Mouse (Mus musculus): ENCODE results near the gene Vpreb2. TPM values are rescaled to one million over a fixed set of nuclear protein-coding genes. Genes with fewer than 3 reads are reported as not detected.
"Not testable (repeated sequence)": the region's sequence is repeated elsewhere in the genome, so short reads cannot be mapped to it uniquely, and the experiment has no call there.

The Vpreb2 gene
- polyA plus RNA-seq, 1 experiment from 2014 or later: not detected

GRCm38 (mm10) chr16:18011101-18011500 lies 30.9 kb downstream of the Vpreb2 start:
- 74% methylated on average over 6 of the region's 6 CpGs for WGBS
- Histone ChIP-seq H3K4me2 (ENCODE audit: low read length) (no peak overlapping the region), H3K27me3 (ENCODE audit: control insufficient read depth, insufficient read depth, low read length) (no peaks in the 10 kb centered on the region), H3K9ac (replicated peaks; ENCODE audit: low read length) (no peak overlapping the region), H3K27ac (replicated peaks; ENCODE audit: low read depth, low read length) (no peak overlapping the region), H3K4me1 (ENCODE audit: control insufficient read depth, insufficient read depth, low read length) (no peaks in the 10 kb centered on the region), H3K4me3 (replicated peaks; ENCODE audit: low read depth, low read length) (no peak overlapping the region), H3K9me3 (ENCODE audit: control insufficient read depth, low read length) (no peaks in the 10 kb centered on the region), H3K36me3 (ENCODE audit: control insufficient read depth, insufficient read depth, low read length) (no peaks in the 10 kb centered on the region)
- ATAC-seq (ENCODE audit: low FRiP score, low TSS enrichment) (no peak), DNase-seq (no peak)

GRCm38 (mm10) chr16:18016482-18016881 lies 36.3 kb downstream of the Vpreb2 start:
- 64% methylated on average over 4 of the region's 4 CpGs for WGBS
- H3K9ac ChIP-seq (replicated peaks; ENCODE audit: low read length); H3K4me1 ChIP-seq (ENCODE audit: control insufficient read depth, insufficient read depth, low read length); H3K27me3 ChIP-seq (ENCODE audit: control insufficient read depth, insufficient read depth, low read length); ATAC-seq (ENCODE audit: low FRiP score, low TSS enrichment); H3K4me2 ChIP-seq (ENCODE audit: low read length); H3K36me3 ChIP-seq (ENCODE audit: control insufficient read depth, insufficient read depth, low read length); H3K4me3 ChIP-seq (replicated peaks; ENCODE audit: low read depth, low read length); DNase-seq; H3K27ac ChIP-seq (replicated peaks; ENCODE audit: low read depth, low read length); H3K9me3 ChIP-seq (ENCODE audit: control insufficient read depth, low read length): not testable (repeated sequence)

- no peak for DNase-seq
- Histone ChIP-seq H3K9ac (replicated peaks; ENCODE audit: low read length) (no peak overlapping the region), H3K4me2 (ENCODE audit: low read length) (no peak overlapping the region), H3K4me1 (ENCODE audit: control insufficient read depth, insufficient read depth, low read length) (no peaks in the 10 kb centered on the region), H3K4me3 (replicated peaks; ENCODE audit: low read depth, low read length) (no peak overlapping the region), H3K27ac (replicated peaks; ENCODE audit: low read depth, low read length) (no peak overlapping the region), H3K27me3 (ENCODE audit: control insufficient read depth, insufficient read depth, low read length) (no peaks in the 10 kb centered on the region), H3K9me3 (ENCODE audit: control insufficient read depth, low read length) (no peaks in the 10 kb centered on the region), H3K36me3 (ENCODE audit: control insufficient read depth, insufficient read depth, low read length) (no peaks in the 10 kb centered on the region)
- no peak for ATAC-seq (ENCODE audit: low FRiP score, low TSS enrichment)
- 82% methylated on average over 8 of the region's 8 CpGs for WGBS
Observed at GRCm38 (mm10) chr16:18022780-18023557, 42.7 kb downstream of the Vpreb2 start.

GRCm38 (mm10) chr16:18027371-18027770 lies 47.1 kb downstream of the Vpreb2 start:
- H3K27ac ChIP-seq (replicated peaks; ENCODE audit: low read depth, low read length): no peak overlapping the region
- H3K4me1 ChIP-seq (ENCODE audit: control insufficient read depth, insufficient read depth, low read length): no peaks in the 10 kb centered on the region
- no peak overlapping the region for H3K9ac ChIP-seq (replicated peaks; ENCODE audit: low read length)
- no peaks in the 10 kb centered on the region for H3K27me3 ChIP-seq (ENCODE audit: control insufficient read depth, insufficient read depth, low read length)
- H3K4me3 ChIP-seq (replicated peaks; ENCODE audit: low read depth, low read length): no peak overlapping the region
- H3K9me3 ChIP-seq (ENCODE audit: control insufficient read depth, low read length): no peaks in the 10 kb centered on the region
- DNase-seq (no peak), ATAC-seq (ENCODE audit: low FRiP score, low TSS enrichment) (no peak)
- H3K4me2 ChIP-seq (ENCODE audit: low read length): no peak overlapping the region
- 63% methylated on average over 2 of the region's 2 CpGs for WGBS
- H3K36me3 ChIP-seq (ENCODE audit: control insufficient read depth, insufficient read depth, low read length): no peaks in the 10 kb centered on the region

Other genes starting within 250 kb of the Vpreb2 start
- 37.2 and 39.8 TPM in 2 replicates for gene Med15, start 247.5 kb upstream of the Vpreb2 start, polyA plus RNA-seq (2014; fragmentation: Nextera tagmentation; extraction: Ambion mirVana)
- 75.5 and 75.6 TPM in 2 replicates for gene Klhl22, start 220.8 kb upstream of the Vpreb2 start, polyA plus RNA-seq (2014; fragmentation: Nextera tagmentation; extraction: Ambion mirVana)
- 0.55 and 1.0 TPM in 2 replicates for gene Scarf2, start 183.1 kb upstream of the Vpreb2 start, polyA plus RNA-seq (2014; fragmentation: Nextera tagmentation; extraction: Ambion mirVana)
- 2.4 and 5.3 TPM in 2 replicates for gene B830017H08Rik, start 147.3 kb upstream of the Vpreb2 start, polyA plus RNA-seq (2014; fragmentation: Nextera tagmentation; extraction: Ambion mirVana)
- gene Car15, start 142.1 kb upstream of the Vpreb2 start, polyA plus RNA-seq (2014; fragmentation: Nextera tagmentation; extraction: Ambion mirVana): 3.8 and 3.9 TPM in 2 replicates
- 0.54 and 0.55 TPM in 2 replicates for gene Gm20518, start 88.8 kb upstream of the Vpreb2 start, polyA plus RNA-seq (2014; fragmentation: Nextera tagmentation; extraction: Ambion mirVana)
- gene Tssk1, start 86.2 kb upstream of the Vpreb2 start, polyA plus RNA-seq (2014; fragmentation: Nextera tagmentation; extraction: Ambion mirVana): 0.08 and 0.09 TPM in 2 replicates
- 104 and 108 TPM in 2 replicates for gene Dgcr2, start 81.9 kb upstream of the Vpreb2 start, polyA plus RNA-seq (2014; fragmentation: Nextera tagmentation; extraction: Ambion mirVana)
- not detected in 2 replicates for gene Tssk2, start 81.8 kb upstream of the Vpreb2 start, polyA plus RNA-seq (2014; fragmentation: Nextera tagmentation; extraction: Ambion mirVana)
- 44.1 and 44.6 TPM in 2 replicates for gene Ess2, start 69.1 kb upstream of the Vpreb2 start, polyA plus RNA-seq (2014; fragmentation: Nextera tagmentation; extraction: Ambion mirVana)
- gene Gsc2, start 65.4 kb upstream of the Vpreb2 start, polyA plus RNA-seq (2014; fragmentation: Nextera tagmentation; extraction: Ambion mirVana): 0.84 and 0.93 TPM in 2 replicates
- 145 and 157 TPM in 2 replicates for gene Slc25a1, start 52.2 kb upstream of the Vpreb2 start, polyA plus RNA-seq (2014; fragmentation: Nextera tagmentation; extraction: Ambion mirVana)
- gene Dgcr6, start 72.4 kb downstream of the Vpreb2 start, polyA plus RNA-seq (2014; fragmentation: Nextera tagmentation; extraction: Ambion mirVana): 157 and 187 TPM in 2 replicates
- gene Prodh, start 109.8 kb downstream of the Vpreb2 start, polyA plus RNA-seq (2014; fragmentation: Nextera tagmentation; extraction: Ambion mirVana): 3.3 and 4.0 TPM in 2 replicates
- gene Rtn4r, start 147.2 kb downstream of the Vpreb2 start, polyA plus RNA-seq (2014; fragmentation: Nextera tagmentation; extraction: Ambion mirVana): 18.6 and 28.6 TPM in 2 replicates
- gene Ccdc188, start 237.5 kb downstream of the Vpreb2 start, polyA plus RNA-seq (2014; fragmentation: Nextera tagmentation; extraction: Ambion mirVana): not detected in 2 replicates